Mouse (Mus musculus) forebrain, embryonic 12.5 days (tissue): ENCODE measurements at regions not wholly inside any gene's neighbourhood (a gene's known extent, or its start where the extent isn't known, plus 50 kb on each side); places are given as distances from the start of the nearest gene placed in this dataset.

Experiments used
- ATAC-seq: fragments of 200-750 bp; cut with Nextera tagmentation; 2 replicates; pipeline ENCODE4 v1.8.0; 2017; ENCODE audit warnings: moderate TSS enrichment; ENCODE audit not compliant: low FRiP score
- H3K27ac ChIP-seq: fragments of 300-500 bp; sonication (generic); 2 replicates; pipeline ENCODE4 v1.5.1; 2016; ENCODE audit warnings: mild to moderate bottlenecking
- H3K27me3 ChIP-seq: fragments of 300-500 bp; sonication (generic); 2 replicates; pipeline ENCODE4 v1.6.1; 2016; ENCODE audit warnings: mild to moderate bottlenecking
- H3K36me3 ChIP-seq: fragments of 300-500 bp; sonication (generic); replicated peaks from 2 replicates; pipeline ENCODE4 v1.6.1; 2016; ENCODE audit warnings: mild to moderate bottlenecking
- H3K4me1 ChIP-seq: fragments of 300-500 bp; sonication (generic); 2 replicates; pipeline ENCODE4 v1.6.1; 2016
- H3K4me2 ChIP-seq: fragments of 300-500 bp; sonication (generic); 2 replicates; pipeline ENCODE4 v1.6.1; 2016; ENCODE audit warnings: mild to moderate bottlenecking, moderate library complexity
- H3K4me3 ChIP-seq: fragments of 300-500 bp; sonication (generic); replicated peaks from 2 replicates; pipeline ENCODE4 v1.5.1; 2016; ENCODE audit warnings: mild to moderate bottlenecking
- H3K9ac ChIP-seq: fragments of 300-500 bp; sonication (generic); 2 replicates; pipeline ENCODE4 v1.6.1; 2016; ENCODE audit warnings: mild to moderate bottlenecking
- H3K9me3 ChIP-seq: fragments of 300-500 bp; sonication (generic); 2 replicates; pipeline ENCODE4 v1.6.1; 2016

DNA sequence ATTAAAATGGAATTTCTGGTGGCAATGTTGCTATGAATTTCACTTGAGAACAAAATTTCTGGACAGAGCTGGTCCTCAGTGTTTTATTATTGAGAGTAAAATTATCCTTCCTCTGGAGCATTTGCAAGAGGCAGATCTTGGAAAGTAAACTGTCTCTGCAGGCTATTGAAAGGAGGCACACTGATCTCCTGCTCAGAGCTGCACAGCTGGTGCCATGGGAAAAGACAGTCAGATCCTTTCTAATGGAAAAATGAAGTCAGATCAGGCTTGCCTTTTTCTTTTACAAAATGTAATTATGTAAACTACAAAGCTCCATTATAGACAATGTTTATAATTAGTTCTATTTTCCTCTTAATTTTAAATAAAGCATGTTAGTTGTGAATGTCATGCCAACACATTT, 1473.3 kb upstream of the G6pd2 start:
- Histone ChIP-seq H3K4me1 (no peaks in the 10 kb centered on the region), H3K4me2 (no peak overlapping the region), H3K36me3 (no peaks in the 10 kb centered on the region), H3K27me3 (no peaks in the 10 kb centered on the region), H3K9me3 (no peaks in the 10 kb centered on the region), H3K4me3 (no peak overlapping the region), H3K27ac (no peak overlapping the region), H3K9ac (no peak overlapping the region)
- ATAC-seq: 0 out of 2 replicates have a peak, but pooled peaks have one; percentile 30
